Mouse (Mus musculus) MEL (cell line): ENCODE measurements around the gene Gm37240.
"Not testable (repeated sequence)": the region's sequence is repeated elsewhere in the genome, so short reads cannot be mapped to it uniquely, and the experiment has no call there.

Experiments used
- CTCF ChIP-seq, 3 experiments: IDR thresholded peaks in 2 of 3; conservative IDR thresholded peaks in 1 of 3; 2 replicates each; pipeline ENCODE4 v1.5.1; 2011 to 2012; ENCODE audit warnings: low read length in 3 of 3, low read depth in 2 of 3, mild to moderate bottlenecking in 2 of 3, improper control_type of control experiment in 1 of 3, inconsistent platforms in 1 of 3, mixed read lengths in 1 of 3, moderate library complexity in 1 of 3; ENCODE audit not compliant: control insufficient read depth in 1 of 3, insufficient read depth in 1 of 3, poor library complexity in 1 of 3, severe bottlenecking in 1 of 3
- E2F4 ChIP-seq: IDR thresholded peaks from 2 replicates; pipeline ENCODE4 v1.6.1; 2011; ENCODE audit warnings: low read depth, low read length, improper control_type of control experiment, borderline replicate concordance
- EP300 ChIP-seq, 2 experiments: IDR thresholded peaks; 2 replicates each; pipeline ENCODE4 v1.6.1; 2011; ENCODE audit warnings: improper control_type of control experiment in 2 of 2, low read length in 2 of 2, low read depth in 1 of 2, mild to moderate bottlenecking in 1 of 2
- GATA1 ChIP-seq: IDR thresholded peaks from 2 replicates; pipeline ENCODE4 v1.6.1; 2011; ENCODE audit warnings: low read depth, low read length, improper control_type of control experiment
- NRF1 ChIP-seq: IDR thresholded peaks from 2 replicates; pipeline ENCODE4 v1.6.1; 2014; ENCODE audit warnings: low read depth, mild to moderate bottlenecking, inconsistent platforms, low read length, improper control_type of control experiment, moderate library complexity; ENCODE audit not compliant: poor library complexity, insufficient read depth, severe bottlenecking

- TF ChIP-seq GATA1; NRF1; EP300 (IDR thresholded peaks at IDR 0.05; ENCODE audit: low read depth in 1 of 2, low read length in 2 of 2); CTCF (IDR thresholded peaks at IDR 0.05 in 2 of 3, conservative IDR thresholded peaks at IDR 0.05 in 1 of 3; ENCODE audit: control insufficient read depth in 1 of 3, insufficient read depth in 1 of 3, low read depth in 2 of 3, low read length in 3 of 3, poor library complexity in 1 of 3, severe bottlenecking in 1 of 3); E2F4: not testable (repeated sequence)
These were observed 1239.2 kb downstream of the Gm37240 start for GRCm38 (mm10) chr3:84648069-84648468.
